Mouse (Mus musculus) lung, postnatal 0 days (tissue): Measurements from ENCODE around the gene Vps18.

Source experiments
- CTCF ChIP-seq: IDR thresholded peaks from 2 replicates; pipeline ENCODE4 v1.5.1; 2016; ENCODE audit warnings: antibody characterized with exemption, mild to moderate bottlenecking
- EP300 ChIP-seq: IDR thresholded peaks from 2 replicates; pipeline ENCODE4 v1.6.1; 2016; ENCODE audit warnings: antibody characterized with exemption, mild to moderate bottlenecking, control low read depth

DNA sequence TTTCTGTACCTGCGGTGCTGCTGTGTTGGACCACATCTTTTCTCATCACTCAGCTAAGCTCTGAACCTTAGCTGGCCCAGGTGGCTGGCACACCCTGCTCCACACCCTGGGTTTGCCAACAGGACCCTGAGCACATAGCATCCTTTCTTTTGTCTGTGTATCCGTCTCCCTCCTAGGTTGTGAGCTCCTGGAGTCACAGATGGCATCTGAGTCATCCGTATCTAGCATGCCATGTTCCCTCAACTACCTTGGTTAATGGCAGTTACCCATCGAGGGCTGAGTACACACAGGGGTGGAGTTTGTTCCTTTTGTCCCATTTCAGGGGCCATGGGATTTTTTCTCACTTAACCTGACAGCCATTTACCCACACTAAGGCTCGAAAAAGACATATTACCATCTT, 38.2 kb upstream of the Vps18 start:
- no peak for TF ChIP-seq CTCF
- no peak for TF ChIP-seq EP300
